Mouse (Mus musculus): ENCODE results near the gene Tfcp2. TPM values are rescaled to one million over a fixed set of nuclear protein-coding genes. Genes with fewer than 3 reads are reported as not detected.
"Not testable (repeated sequence)": the region's sequence is repeated elsewhere in the genome, so short reads cannot be mapped to it uniquely, and the experiment has no call there.

Gene Tfcp2
- polyA plus RNA-seq, 1 experiment from 2014 or later, result 40.3 TPM

GRCm38 (mm10) chr15:100543651-100544030 is 8.2 kb downstream of the Tfcp2 start:
- WGBS, result 97% methylated on average over 14 of the region's 14 CpGs
- H3K9ac ChIP-seq; H3K27me3 ChIP-seq; H3K4me2 ChIP-seq; ATAC-seq (ENCODE audit: low FRiP score); H3K4me1 ChIP-seq (replicated peaks); H3K4me3 ChIP-seq; H3K9me3 ChIP-seq; H3K27ac ChIP-seq: not testable (repeated sequence)
- H3K36me3 ChIP-seq, result peaks cover 54% of the 10 kb centered on the region

GRCm38 (mm10) chr15:100542876-100543650 is 8.7 kb downstream of the Tfcp2 start:
- not testable (repeated sequence) for ATAC-seq (ENCODE audit: low FRiP score)

GRCm38 (mm10) chr15:100541426-100541825 is 10.4 kb downstream of the Tfcp2 start:
- Histone ChIP-seq H3K9ac (no peak overlapping the region), H3K27me3 (no peaks in the 10 kb centered on the region), H3K4me2 (no peak overlapping the region), H3K9me3 (no peaks in the 10 kb centered on the region), H3K36me3 (peaks cover 42% of the 10 kb centered on the region), H3K4me3 (no peak overlapping the region), H3K4me1 (replicated peaks) (no peaks in the 10 kb centered on the region), H3K27ac (no peak overlapping the region)
- no peak for ATAC-seq (ENCODE audit: low FRiP score)
- 93% methylated on average over 4 of the region's 4 CpGs for WGBS

More at GRCm38 (mm10) chr15:100542876-100543650, 8.7 kb downstream of the Tfcp2 start:
- H3K27ac ChIP-seq; H3K9ac ChIP-seq; H3K4me3 ChIP-seq; H3K4me1 ChIP-seq (replicated peaks); H3K27me3 ChIP-seq; H3K9me3 ChIP-seq; H3K4me2 ChIP-seq: not testable (repeated sequence)
- WGBS, result 96% methylated on average over 28 of the region's 28 CpGs
- H3K36me3 ChIP-seq, result peaks cover 48% of the 10 kb centered on the region

GRCm38 (mm10) chr15:100541001-100541400 is 10.8 kb downstream of the Tfcp2 start:
- ATAC-seq (ENCODE audit: low FRiP score); H3K4me1 ChIP-seq (replicated peaks); H3K4me2 ChIP-seq; H3K9ac ChIP-seq; H3K4me3 ChIP-seq; H3K27ac ChIP-seq; H3K9me3 ChIP-seq; H3K27me3 ChIP-seq: not testable (repeated sequence)
- WGBS, result 89% methylated on average over 1 of the region's 1 CpGs
- H3K36me3 ChIP-seq, result peaks cover 41% of the 10 kb centered on the region

- H3K36me3 ChIP-seq, result peaks cover 49% of the 10 kb centered on the region
- WGBS, result 95% methylated on average over 9 of the region's 9 CpGs
These were observed 12.4 kb downstream of the Tfcp2 start for GRCm38 (mm10) chr15:100539411-100539810.

GRCm38 (mm10) chr15:100537913-100538312 is 13.9 kb downstream of the Tfcp2 start:
- H3K4me2 ChIP-seq, result no peak overlapping the region
- 89% methylated on average over 6 of the region's 6 CpGs for WGBS
- no peaks in the 10 kb centered on the region for H3K4me1 ChIP-seq (replicated peaks)
- H3K9ac ChIP-seq, result no peak overlapping the region
- peaks cover 48% of the 10 kb centered on the region for H3K36me3 ChIP-seq
- H3K27me3 ChIP-seq, result no peaks in the 10 kb centered on the region
- ATAC-seq (ENCODE audit: low FRiP score), result no peak
- H3K27ac ChIP-seq, result no peak overlapping the region
- H3K9me3 ChIP-seq, result no peaks in the 10 kb centered on the region
- no peak overlapping the region for H3K4me3 ChIP-seq

More at GRCm38 (mm10) chr15:100539411-100539810, 12.4 kb downstream of the Tfcp2 start:
- Histone ChIP-seq H3K4me3 (no peak overlapping the region), H3K9me3 (no peaks in the 10 kb centered on the region), H3K4me2 (no peak overlapping the region), H3K27me3 (no peaks in the 10 kb centered on the region), H3K27ac (no peak overlapping the region), H3K9ac (no peak overlapping the region), H3K4me1 (replicated peaks) (no peaks in the 10 kb centered on the region)
- ATAC-seq (ENCODE audit: low FRiP score), result no peak

GRCm38 (mm10) chr15:100527900-100528299 is 23.9 kb downstream of the Tfcp2 start:
- Histone ChIP-seq H3K9ac (no peak overlapping the region), H3K4me1 (replicated peaks) (no peaks in the 10 kb centered on the region), H3K36me3 (peaks cover 32% of the 10 kb centered on the region), H3K4me2 (no peak overlapping the region), H3K9me3 (no peaks in the 10 kb centered on the region), H3K27me3 (no peaks in the 10 kb centered on the region), H3K4me3 (no peak overlapping the region), H3K27ac (no peak overlapping the region)
- no peak for ATAC-seq (ENCODE audit: low FRiP score)
- 90% methylated on average over 5 of the region's 5 CpGs for WGBS

- H3K4me1 ChIP-seq (replicated peaks), result no peaks in the 10 kb centered on the region
- H3K36me3 ChIP-seq, result peaks cover 47% of the 10 kb centered on the region
These were observed 26.4 kb downstream of the Tfcp2 start for GRCm38 (mm10) chr15:100525405-100525804.

GRCm38 (mm10) chr15:100520306-100520705 is 31.5 kb downstream of the Tfcp2 start:
- Histone ChIP-seq H3K4me1 (replicated peaks) (no peaks in the 10 kb centered on the region), H3K9me3 (no peaks in the 10 kb centered on the region), H3K36me3 (peaks cover 75% of the 10 kb centered on the region), H3K27ac (no peak overlapping the region), H3K4me3 (no peak overlapping the region), H3K27me3 (no peaks in the 10 kb centered on the region), H3K9ac (no peak overlapping the region), H3K4me2 (no peak overlapping the region)
- no peak for ATAC-seq (ENCODE audit: low FRiP score)
- WGBS, result 93% methylated on average over 14 of the region's 14 CpGs

More at GRCm38 (mm10) chr15:100525405-100525804, 26.4 kb downstream of the Tfcp2 start:
- no peaks in the 10 kb centered on the region for H3K9me3 ChIP-seq
- no peak overlapping the region for H3K9ac ChIP-seq
- 97% methylated on average over 14 of the region's 14 CpGs for WGBS
- H3K27me3 ChIP-seq, result no peaks in the 10 kb centered on the region
- no peak overlapping the region for H3K4me2 ChIP-seq
- H3K4me3 ChIP-seq, result no peak overlapping the region
- no peak overlapping the region for H3K27ac ChIP-seq
- ATAC-seq (ENCODE audit: low FRiP score), result no peak

GRCm38 (mm10) chr15:100515121-100515520 is 36.7 kb downstream of the Tfcp2 start:
- ATAC-seq (ENCODE audit: low FRiP score), result no peak
- Histone ChIP-seq H3K27me3 (no peaks in the 10 kb centered on the region), H3K4me1 (replicated peaks) (no peaks in the 10 kb centered on the region), H3K4me2 (no peak overlapping the region), H3K36me3 (peaks cover 84% of the 10 kb centered on the region), H3K9me3 (no peaks in the 10 kb centered on the region), H3K27ac (no peak overlapping the region), H3K9ac (no peak overlapping the region), H3K4me3 (no peak overlapping the region)
- WGBS, result 95% methylated on average over 2 of the region's 2 CpGs

- H3K27ac ChIP-seq, result no peak overlapping the region
- H3K9ac ChIP-seq, result no peak overlapping the region
- WGBS, result 92% methylated on average over 4 of the region's 4 CpGs
These were observed 38.4 kb downstream of the Tfcp2 start for GRCm38 (mm10) chr15:100513387-100513786.

GRCm38 (mm10) chr15:100510072-100510471 is 41.7 kb downstream of the Tfcp2 start:
- Histone ChIP-seq H3K9ac (no peak overlapping the region), H3K4me3 (no peak overlapping the region), H3K4me2 (no peak overlapping the region), H3K27me3 (no peaks in the 10 kb centered on the region), H3K9me3 (no peaks in the 10 kb centered on the region), H3K4me1 (replicated peaks) (no peaks in the 10 kb centered on the region), H3K27ac (no peak overlapping the region), H3K36me3 (peaks cover 89% of the 10 kb centered on the region)
- WGBS, result 94% methylated on average over 11 of the region's 11 CpGs
- no peak for ATAC-seq (ENCODE audit: low FRiP score)

More at GRCm38 (mm10) chr15:100513387-100513786, 38.4 kb downstream of the Tfcp2 start:
- Histone ChIP-seq H3K36me3 (peaks cover 81% of the 10 kb centered on the region), H3K4me1 (replicated peaks) (no peaks in the 10 kb centered on the region), H3K9me3 (no peaks in the 10 kb centered on the region), H3K27me3 (no peaks in the 10 kb centered on the region), H3K4me2 (no peak overlapping the region), H3K4me3 (no peak overlapping the region)
- no peak for ATAC-seq (ENCODE audit: low FRiP score)

Data from hindbrain, embryonic 13.5 days (tissue).